Mouse (Mus musculus) hindbrain, embryonic 10.5 days (tissue): ENCODE data around the gene Wars2. TPM values are rescaled to one million over a fixed set of nuclear protein-coding genes. Genes with fewer than 3 reads are reported as not detected.
A peak's percentile ranks its signal among the peaks of the same experiment; 100 is the strongest.

Source experiments
- DNase-seq: peaks from one replicate; pipeline ENCODE4 v3.0.0-alpha.2; 2017; ENCODE audit warnings: low spot score
- H3K27ac ChIP-seq: fragments of 300-500 bp; sonication (generic); 2 replicates; pipeline ENCODE4 v1.5.1; 2016; ENCODE audit warnings: mild to moderate bottlenecking, moderate library complexity
- H3K27me3 ChIP-seq: fragments of 300-500 bp; sonication (generic); 2 replicates; pipeline ENCODE4 v1.6.1; 2016; ENCODE audit warnings: mild to moderate bottlenecking; ENCODE audit not compliant: poor library complexity, insufficient read depth, severe bottlenecking
- H3K36me3 ChIP-seq: fragments of 300-500 bp; sonication (generic); 2 replicates; pipeline ENCODE4 v1.6.1; 2016; ENCODE audit warnings: mild to moderate bottlenecking, moderate library complexity
- H3K4me1 ChIP-seq: fragments of 300-500 bp; sonication (generic); replicated peaks from 2 replicates; pipeline ENCODE4 v1.6.1; 2016; ENCODE audit warnings: mild to moderate bottlenecking
- H3K4me3 ChIP-seq: fragments of 300-500 bp; sonication (generic); 2 replicates; pipeline ENCODE4 v1.5.1; 2016; ENCODE audit warnings: mild to moderate bottlenecking, moderate library complexity
- H3K9me3 ChIP-seq: fragments of 300-500 bp; sonication (generic); 2 replicates; pipeline ENCODE4 v1.6.1; 2016; ENCODE audit warnings: mild to moderate bottlenecking, moderate library complexity
- WGBS: fragments of 180-500 bp; shearing (Covaris S2); methylation state at CpG from one replicate; pipeline ENCODE4 v1.1.7; 2016; 5-methylcytosine and 5-hydroxymethylcytosine counted together
- polyA plus RNA-seq: library from polyadenylated mRNA; unstranded; fragments of >200 nt; fragmentation: Nextera tagmentation; extraction: Ambion mirVana; gene quantifications from 2 replicates; pipeline ENCODE4 v1.2.1, GENCODE M21; 2016

The Wars2 gene
- polyA plus RNA-seq, 1 experiment from 2014 or later: 9.2 TPM

GRCm38 (mm10) chr3:99264695-99265094 lies 123.8 kb downstream of the Wars2 start:
- no peak overlapping the region for H3K4me3 ChIP-seq
- no peak for DNase-seq
- no peaks in the 10 kb centered on the region for H3K4me1 ChIP-seq
- WGBS: 26% methylated on average over 7 of the region's 7 CpGs
- H3K27ac ChIP-seq: no peak overlapping the region
- no peaks in the 10 kb centered on the region for H3K9me3 ChIP-seq
- H3K36me3 ChIP-seq: no peaks in the 10 kb centered on the region
- peaks cover 86% of the 10 kb centered on the region for H3K27me3 ChIP-seq

- WGBS: 49% methylated on average over 10 of the region's 10 CpGs
- no peak for DNase-seq
- H3K36me3 ChIP-seq: no peaks in the 10 kb centered on the region
- H3K4me3 ChIP-seq: no peak overlapping the region
- H3K27ac ChIP-seq: no peak overlapping the region
- no peaks in the 10 kb centered on the region for H3K4me1 ChIP-seq
- H3K27me3 ChIP-seq: peaks cover 65% of the 10 kb centered on the region
- H3K9me3 ChIP-seq: no peaks in the 10 kb centered on the region
Observed at GRCm38 (mm10) chr3:99266752-99267303, 126.0 kb downstream of the Wars2 start.

GRCm38 (mm10) chr3:99277973-99278580 lies 137.2 kb downstream of the Wars2 start:
- Histone ChIP-seq H3K27ac (no peak overlapping the region), H3K36me3 (no peaks in the 10 kb centered on the region), H3K4me1 (peaks cover 3% of the 10 kb centered on the region; the same call in 1 of the 2 replicates), H3K27me3 (no peaks in the 10 kb centered on the region), H3K4me3 (no peak overlapping the region), H3K9me3 (no peaks in the 10 kb centered on the region)
- WGBS: 47% methylated on average over 12 of the region's 12 CpGs
- DNase-seq: peak; percentile 13

GRCm38 (mm10) chr3:99279718-99280117 lies 138.8 kb downstream of the Wars2 start:
- Histone ChIP-seq H3K9me3 (no peaks in the 10 kb centered on the region), H3K4me1 (peaks cover 3% of the 10 kb centered on the region; the same call in 1 of the 2 replicates), H3K27me3 (no peaks in the 10 kb centered on the region), H3K36me3 (no peaks in the 10 kb centered on the region), H3K4me3 (no peak overlapping the region), H3K27ac (no peak overlapping the region)
- 90% methylated on average over 3 of the region's 3 CpGs for WGBS
- no peak for DNase-seq

GRCm38 (mm10) chr3:99281453-99281852 lies 140.6 kb downstream of the Wars2 start:
- Histone ChIP-seq H3K4me1 (peaks cover 3% of the 10 kb centered on the region; the same call in 1 of the 2 replicates), H3K27me3 (no peaks in the 10 kb centered on the region), H3K36me3 (no peaks in the 10 kb centered on the region), H3K9me3 (no peaks in the 10 kb centered on the region), H3K4me3 (no peak overlapping the region), H3K27ac (no peak overlapping the region)
- no peak for DNase-seq
- 71% methylated on average over 4 of the region's 4 CpGs for WGBS

- WGBS: 59% methylated on average over 2 of the region's 2 CpGs
- no peak overlapping the region for H3K27ac ChIP-seq
- DNase-seq: no peak
- H3K36me3 ChIP-seq: no peaks in the 10 kb centered on the region
- no peaks in the 10 kb centered on the region for H3K9me3 ChIP-seq
- H3K4me3 ChIP-seq: no peak overlapping the region
- H3K4me1 ChIP-seq: peaks cover 3% of the 10 kb centered on the region; the same call in 1 of the 2 replicates
- H3K27me3 ChIP-seq: no peaks in the 10 kb centered on the region
Observed at GRCm38 (mm10) chr3:99288302-99288701, 147.4 kb downstream of the Wars2 start.

Other genes starting within 250 kb of the Wars2 start
- gene Hao2, start 247.8 kb upstream of the Wars2 start, polyA plus RNA-seq: not detected in 2 replicates
- 2.2 and 2.3 TPM in 2 replicates for gene Tbx15, start 99.3 kb downstream of the Wars2 start, polyA plus RNA-seq